Mouse (Mus musculus) heart, adult 2 months (tissue): ENCODE measurements around the gene Smad1. TPM values are rescaled to one million over a fixed set of nuclear protein-coding genes. Genes with fewer than 3 reads are reported as not detected.

Source experiments
- DNase-seq, 2 experiments: peaks; one replicate each; pipeline ENCODE4 v3.0.0; 2021
- H3K27ac ChIP-seq: fragments of 200-600 bp; 2 replicates; pipeline ENCODE4 v1.8.1; 2022
- H3K27me3 ChIP-seq: fragments of 200-500 bp; 2 replicates; pipeline ENCODE4 v1.6.1; 2012; ENCODE audit warnings: mild to moderate bottlenecking, low read length, inconsistent platforms, mixed read lengths; ENCODE audit not compliant: control insufficient read depth, insufficient read depth
- H3K36me3 ChIP-seq: fragments of 200-500 bp; 2 replicates; pipeline ENCODE4 v1.6.1; 2012; ENCODE audit warnings: low read length, inconsistent platforms; ENCODE audit not compliant: control insufficient read depth, insufficient read depth
- H3K4me1 ChIP-seq: fragments of 200-500 bp; 2 replicates; pipeline ENCODE4 v1.6.1; 2011; ENCODE audit warnings: low read length; ENCODE audit not compliant: control insufficient read depth, insufficient read depth
- H3K4me3 ChIP-seq: fragments of 200-600 bp; 2 replicates; pipeline ENCODE4 v1.8.1; 2022
- H3K79me2 ChIP-seq: fragments of 200-500 bp; replicated peaks from 2 replicates; pipeline ENCODE4 v1.6.1; 2012; ENCODE audit warnings: mild to moderate bottlenecking, inconsistent platforms, low read length, moderate library complexity, mixed read lengths; ENCODE audit not compliant: control insufficient read depth, insufficient read depth
- H3K9ac ChIP-seq: fragments of 200-500 bp; 2 replicates; pipeline ENCODE4 v1.6.1; 2012; ENCODE audit warnings: low read depth, mild to moderate bottlenecking, control low read depth, inconsistent platforms, low read length, mixed read lengths
- CTCF ChIP-seq: fragments of 200-600 bp; IDR thresholded peaks from 2 replicates; pipeline ENCODE4 v1.8.1; 2022; ENCODE audit warnings: antibody characterized with exemption, mild to moderate bottlenecking, moderate library complexity
- EP300 ChIP-seq: fragments of 200-500 bp; IDR thresholded peaks from 2 replicates; pipeline ENCODE4 v1.6.1; 2011; ENCODE audit warnings: low read depth, low read length, control low read depth; ENCODE audit not compliant: insufficient read depth
- POLR2A ChIP-seq: fragments of 200-500 bp; IDR thresholded peaks from 2 replicates; pipeline ENCODE4 v1.6.1; 2011; ENCODE audit warnings: mild to moderate bottlenecking, low read depth, low read length, control low read depth; ENCODE audit not compliant: insufficient read depth
- WGBS: fragments of 180-500 bp; shearing (Covaris S2); methylation state at CpG from one replicate; pipeline ENCODE4 v1.1.7; 2018; 5-methylcytosine and 5-hydroxymethylcytosine counted together
- intact Hi-C: fragments of 180-260 bp; cut with DNase I; formaldehyde crosslinking; loops from one replicate; pipeline ENCODE4 v1.15.1; 2025
- polyA plus RNA-seq: library from polyadenylated mRNA; depleted of rRNA; stranded (reverse); fragments of >200 nt; gene quantifications from 2 replicates; pipeline ENCODE4 v1.2.3, GENCODE M21; 2012
- total RNA-seq, 2 experiments: library from RNA; stranded (reverse); gene quantifications; 2 replicates each; pipeline ENCODE4 v1.2.3; 2021

Smad1 gene
- total and polyA plus RNA-seq, 3 experiments = 12.7 to 18.0 (median 14.0) TPM

- peaks cover 6% of the 10 kb centered on the region for H3K4me1 ChIP-seq
- intact Hi-C loops = loop anchor here (1.0 to 10.0 kb wide), 6 partner anchors 47 to 419 kb away; partner anchors contain the start of genes Abce1, Anapc10, Otud4 and Smad1
- peak overlapping the region; percentile 89 for H3K27ac ChIP-seq
- no peaks in the 10 kb centered on the region for H3K27me3 ChIP-seq
- peaks cover 1% of the 10 kb centered on the region; the same call in 1 of the 2 replicates for H3K79me2 ChIP-seq
- H3K9ac ChIP-seq = peak overlapping the region; percentile 88
- peaks cover 5% of the 10 kb centered on the region; the same call in 1 of the 2 replicates for H3K36me3 ChIP-seq
- TF ChIP-seq EP300 = no peak
- no peak for TF ChIP-seq POLR2A
- TF ChIP-seq CTCF = no peak
- WGBS = 19% methylated on average over 18 of the region's 18 CpGs
- H3K4me3 ChIP-seq = peak overlapping the region; percentile 84
- no peak for DNase-seq
Observed at GRCm38 (mm10) chr8:79295276-79296105, 103.8 kb downstream of the Smad1 start.

DNA sequence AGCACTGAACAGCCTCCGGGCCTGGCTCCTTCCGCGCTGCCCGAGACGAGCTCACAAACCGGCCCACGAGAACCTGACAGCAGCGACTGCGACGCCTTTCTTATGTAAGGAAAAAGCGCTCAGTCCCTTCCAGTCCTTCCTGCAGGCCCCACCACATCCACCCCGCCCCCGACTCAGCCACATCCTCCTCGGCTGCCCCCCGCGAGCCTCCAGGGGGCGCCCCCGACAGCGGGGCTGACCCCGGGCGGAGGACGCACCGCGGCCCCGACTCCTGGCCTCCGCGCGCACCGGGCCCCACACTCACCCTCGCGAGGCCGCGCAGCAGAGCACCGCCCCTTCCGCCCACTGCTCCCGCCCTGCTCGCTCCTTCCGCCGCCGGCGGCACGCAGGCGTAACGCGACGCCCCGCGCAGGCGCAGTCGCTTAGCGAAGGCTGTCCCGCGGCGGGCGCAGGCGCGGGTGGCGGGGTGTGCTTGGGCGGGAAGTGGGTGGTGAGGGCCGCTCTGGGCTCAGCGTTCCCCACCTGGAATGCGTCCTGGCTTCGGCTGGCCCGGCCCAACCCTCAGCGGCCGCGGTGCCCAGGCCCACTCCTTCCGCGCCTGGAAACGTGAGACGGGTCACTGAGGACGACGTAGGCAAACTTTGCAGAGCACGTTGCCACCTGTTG, 104.6 kb downstream of the Smad1 start, which contains the start of gene Mmaa:
Mmaa (minus strand) TSS at position 328 of the 666 bp plus-strand sequence.
- Histone ChIP-seq H3K36me3 (peaks cover 5% of the 10 kb centered on the region; the same call in 1 of the 2 replicates), H3K79me2 (peaks cover 1% of the 10 kb centered on the region; the same call in 1 of the 2 replicates), H3K27me3 (no peaks in the 10 kb centered on the region), H3K27ac (peak within 1 kb of the TSS; percentile 89), H3K4me3 (peak within 1 kb of the TSS; percentile 84), H3K4me1 (peaks cover 6% of the 10 kb centered on the region), H3K9ac (peak within 1 kb of the TSS; percentile 90)
- intact Hi-C loops = loop anchor here (1.0 to 10.0 kb wide), 8 partner anchors 48 to 473 kb away; partner anchors contain the start of genes Abce1, Anapc10, Lsm6 and Otud4
- peak; percentile 98 to 100 for DNase-seq
- under 1% methylated on average over 72 of the region's 74 CpGs for WGBS
- TF ChIP-seq CTCF (peak; percentile 83), POLR2A (peak; percentile 85), EP300 (0 out of 2 replicates have a peak, but pooled peaks have one; percentile 19)

DNA sequence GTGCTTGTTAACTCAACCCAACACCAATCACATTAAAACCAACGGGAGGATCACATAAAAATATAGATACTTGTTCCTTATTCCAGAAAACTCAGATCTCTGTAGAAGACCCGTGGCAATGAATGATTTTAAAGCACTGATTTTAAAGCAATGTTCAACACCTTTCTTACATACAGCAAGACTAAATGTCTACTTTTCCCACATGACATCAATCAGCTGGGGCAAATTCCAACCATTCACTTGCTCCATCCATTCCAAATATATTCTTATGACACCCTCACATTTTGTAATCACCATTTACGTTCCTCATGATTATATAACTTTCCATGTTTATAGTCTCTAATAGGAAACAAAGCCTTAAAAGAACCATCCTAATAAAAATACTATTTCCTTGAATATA, 105.5 kb downstream of the Smad1 start:
- TF ChIP-seq CTCF (no peak), POLR2A (no peak), EP300 (no peak)
- WGBS = 31% methylated on average over 3 of the region's 3 CpGs
- peak overlapping the region; percentile 89 for H3K27ac ChIP-seq
- H3K79me2 ChIP-seq = peaks cover 4% of the 10 kb centered on the region; the same call in 1 of the 2 replicates
- H3K27me3 ChIP-seq = no peaks in the 10 kb centered on the region
- peaks cover 5% of the 10 kb centered on the region; the same call in 1 of the 2 replicates for H3K36me3 ChIP-seq
- intact Hi-C loops = loop anchor here (1.0 to 10.0 kb wide), 6 partner anchors 87 to 473 kb away; partner anchors contain the start of genes Abce1, Anapc10, Lsm6 and Smad1
- DNase-seq = no peak
- H3K4me3 ChIP-seq = peak overlapping the region; percentile 84
- H3K9ac ChIP-seq = no peak overlapping the region
- peaks cover 10% of the 10 kb centered on the region for H3K4me1 ChIP-seq

DNA sequence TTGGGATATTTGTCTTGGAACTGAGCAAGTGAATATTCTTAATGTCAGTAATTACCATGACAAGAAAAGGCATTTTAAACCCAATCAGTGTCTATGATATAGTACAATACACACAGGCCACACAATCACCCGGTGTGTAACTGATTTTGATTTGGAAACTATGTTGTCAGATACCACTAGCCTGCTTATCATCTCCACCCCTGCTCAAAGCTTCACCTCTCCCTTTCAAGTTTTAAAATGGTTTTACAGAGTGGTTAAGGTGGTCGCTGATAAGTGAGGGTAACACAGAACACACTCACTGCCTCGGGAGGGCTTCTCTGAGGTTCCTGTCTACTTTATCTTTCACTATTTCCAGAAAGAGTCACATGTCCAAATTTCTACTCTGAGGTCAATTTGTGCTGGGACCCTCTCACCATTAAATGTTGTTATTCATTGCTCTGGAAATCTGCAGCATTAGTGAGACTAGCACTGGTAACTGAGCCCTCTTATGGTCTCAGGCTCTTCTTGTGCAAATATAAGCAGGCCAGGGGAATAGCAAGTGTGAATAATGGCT, 106.5 kb downstream of the Smad1 start:
- Histone ChIP-seq H3K79me2 (peaks cover 4% of the 10 kb centered on the region; the same call in 1 of the 2 replicates), H3K4me1 (peaks cover 10% of the 10 kb centered on the region), H3K27ac (no peak overlapping the region), H3K36me3 (peaks cover 5% of the 10 kb centered on the region; the same call in 1 of the 2 replicates), H3K9ac (no peak overlapping the region), H3K27me3 (no peaks in the 10 kb centered on the region), H3K4me3 (no peak overlapping the region)
- 53% methylated on average over 3 of the region's 3 CpGs for WGBS
- no peak for DNase-seq
- TF ChIP-seq POLR2A (no peak), EP300 (no peak), CTCF (no peak)
- intact Hi-C loops = loop anchor here (5.0 to 10.0 kb wide), 3 partner anchors 85 to 422 kb away; partner anchors contain the start of genes Abce1 and Anapc10

DNA sequence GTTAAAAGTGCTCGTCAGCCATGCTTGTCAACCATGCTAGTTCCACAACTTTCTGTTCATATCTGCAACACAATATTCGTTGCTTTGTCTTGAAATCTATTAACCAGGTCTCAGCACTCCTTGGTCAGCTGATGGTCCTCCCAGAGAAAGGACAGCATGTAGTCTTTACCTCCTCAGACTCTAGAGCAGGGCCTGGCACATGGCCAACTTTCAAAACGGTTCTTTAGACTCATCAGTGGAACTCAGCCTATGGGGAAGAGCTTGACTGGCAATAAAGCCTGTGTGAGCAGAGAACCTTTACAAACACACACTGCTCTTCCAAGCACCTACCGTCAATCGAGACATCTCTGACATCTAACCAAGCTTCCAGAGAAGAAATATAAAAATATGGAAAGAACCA, 109.7 kb downstream of the Smad1 start:
- H3K36me3 ChIP-seq = peaks cover 5% of the 10 kb centered on the region; the same call in 1 of the 2 replicates
- H3K4me1 ChIP-seq = peaks cover 10% of the 10 kb centered on the region
- H3K9ac ChIP-seq = no peak overlapping the region
- H3K27ac ChIP-seq = no peak overlapping the region
- no peak overlapping the region for H3K4me3 ChIP-seq
- TF ChIP-seq EP300 (no peak), POLR2A (no peak), CTCF (no peak)
- intact Hi-C loops = no loop called here
- WGBS = 73% methylated on average over 5 of the region's 5 CpGs
- peaks cover 4% of the 10 kb centered on the region; the same call in 1 of the 2 replicates for H3K79me2 ChIP-seq
- no peaks in the 10 kb centered on the region for H3K27me3 ChIP-seq
- DNase-seq = no peak
